Mouse (Mus musculus) spleen, postnatal 4 days (tissue): ENCODE measurements around the gene Olfr150.
"Not testable (repeated sequence)": the region's sequence is repeated elsewhere in the genome, so short reads cannot be mapped to it uniquely, and the experiment has no call there.

ENCODE experiments used
- DNase-seq, 2 experiments: peaks; one replicate each; pipeline ENCODE4 v3.0.0; 2022; ENCODE audit warnings: low spot score in 2 of 2

Gene Olfr150

DNA sequence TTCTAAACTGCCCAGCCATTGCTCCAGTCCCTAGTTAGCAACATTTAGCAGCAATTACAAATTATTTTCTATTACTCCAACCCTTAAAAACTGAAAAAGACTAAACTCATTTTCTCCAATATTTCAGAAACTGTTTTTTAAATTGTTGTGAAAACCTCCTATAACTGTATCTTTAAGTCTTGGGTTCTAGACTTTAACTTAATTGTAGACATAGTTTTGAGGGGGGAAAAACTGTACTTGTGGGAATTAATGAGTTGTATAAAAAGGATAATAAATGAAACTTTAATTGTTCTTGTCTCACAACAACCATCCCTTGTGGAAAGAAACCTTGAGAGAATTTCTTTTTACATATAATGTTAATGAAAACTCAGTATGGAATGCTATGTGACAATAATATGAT lies at the start of gene Olfr150:
Olfr150 (plus strand) TSS at position 301 of the 400 bp plus-strand sequence.
- no peak for DNase-seq

DNA sequence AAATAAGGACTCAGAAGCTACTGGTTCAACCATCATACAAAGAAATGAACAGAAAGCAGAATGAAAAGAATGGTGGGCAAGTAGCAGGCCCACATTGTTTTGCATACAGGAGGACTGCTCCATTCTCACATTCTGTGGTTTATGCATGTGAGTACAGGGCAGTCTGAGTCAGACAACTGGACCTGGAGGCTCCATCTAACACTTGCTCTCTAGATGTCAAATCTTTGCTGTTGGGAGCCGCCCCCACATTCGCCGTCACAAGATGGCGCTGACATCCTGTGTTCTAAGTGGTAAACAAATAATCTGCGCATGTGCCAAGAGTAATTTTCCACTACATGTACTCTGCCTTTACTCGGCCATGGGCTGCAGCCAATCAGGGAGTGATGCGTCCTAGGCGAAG lies 29.7 kb upstream of the Olfr150 start:
- not testable (repeated sequence) for DNase-seq

DNA sequence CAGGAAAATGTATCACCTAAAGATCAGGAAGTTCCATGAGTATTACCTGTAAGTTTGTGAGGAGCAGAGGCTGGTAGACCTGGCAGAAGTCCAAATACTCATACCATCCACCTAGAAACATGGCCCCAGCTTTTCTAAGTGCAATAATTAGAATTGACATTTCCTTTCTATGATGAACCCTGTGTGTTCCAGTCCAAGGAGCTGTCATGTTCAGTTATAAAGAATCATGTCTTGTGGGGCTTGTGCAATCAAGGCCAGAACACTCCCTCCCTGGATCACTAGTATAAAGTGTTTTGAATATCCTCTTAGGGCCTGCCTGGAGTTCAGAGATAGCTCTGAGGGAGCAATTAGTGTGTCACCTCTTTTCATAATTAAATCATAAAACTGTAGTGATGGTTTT lies 23.8 kb upstream of the Olfr150 start, which contains the start of gene Olfr149:
Olfr149 (minus strand) TSS at position 101 of the 400 bp plus-strand sequence.
- DNase-seq: no peak

DNA sequence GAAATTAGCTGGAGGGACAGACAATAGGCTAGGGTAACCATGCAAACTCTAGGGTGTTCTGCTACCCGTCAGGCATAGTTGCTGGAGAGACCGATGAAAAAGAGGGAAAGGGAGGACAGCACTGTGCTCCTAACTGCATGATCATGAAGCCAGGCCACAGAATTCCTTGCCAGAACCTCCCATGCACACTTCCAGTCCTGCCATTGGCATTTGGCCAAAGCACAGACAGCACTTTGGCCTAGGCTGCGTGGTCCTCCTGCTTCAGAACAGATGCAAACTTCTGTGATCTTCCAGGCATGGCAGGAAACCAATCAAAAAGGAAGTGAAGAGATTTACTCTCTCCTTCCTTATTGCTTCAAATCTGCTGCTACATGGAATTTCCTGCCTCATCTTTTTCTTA lies 21.8 kb upstream of the Olfr150 start:
- DNase-seq: no peak

DNA sequence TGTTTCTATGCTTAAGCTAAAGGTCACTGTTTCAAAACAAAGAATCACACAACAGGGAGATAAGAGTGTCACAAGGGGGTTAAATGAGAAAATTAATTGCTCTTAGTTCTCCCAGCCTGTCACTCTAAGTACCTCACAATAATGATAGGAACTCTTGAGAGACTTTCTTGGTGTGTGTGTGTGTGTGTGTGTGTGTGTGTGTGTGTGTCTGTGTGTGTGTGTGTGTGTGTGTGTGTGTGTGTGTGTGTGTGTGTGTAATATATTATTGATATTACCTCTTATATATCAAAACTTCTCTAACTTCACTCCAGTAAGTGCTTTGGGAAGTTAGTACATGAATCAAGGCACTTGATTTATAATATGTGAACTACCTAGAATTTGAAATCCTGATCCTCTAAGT lies 19.7 kb upstream of the Olfr150 start, which contains the start of gene Olfr965:
Olfr965 (plus strand) TSS at position 301 of the 400 bp plus-strand sequence.
- DNase-seq: no peak

DNA sequence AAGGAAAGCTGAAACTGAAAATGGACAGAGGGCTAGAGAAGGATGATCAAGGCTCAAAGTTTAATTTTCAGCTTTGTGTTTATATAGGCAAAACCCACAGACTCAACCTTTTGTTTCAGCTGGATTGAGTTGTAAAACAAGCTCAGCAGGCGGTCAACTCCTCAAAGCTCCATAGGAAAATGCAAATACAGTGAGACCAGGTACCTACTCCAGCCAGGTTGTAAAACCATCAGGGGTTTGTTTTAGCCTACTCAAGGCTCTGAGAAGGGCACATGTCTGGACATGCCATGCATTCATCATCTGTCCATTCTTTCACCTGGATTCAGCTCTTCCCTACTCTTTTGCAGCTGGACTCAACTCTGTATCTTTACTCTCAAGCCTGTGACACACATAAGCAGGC lies 10.0 kb downstream of the Olfr150 start:
- DNase-seq: no peak

DNA sequence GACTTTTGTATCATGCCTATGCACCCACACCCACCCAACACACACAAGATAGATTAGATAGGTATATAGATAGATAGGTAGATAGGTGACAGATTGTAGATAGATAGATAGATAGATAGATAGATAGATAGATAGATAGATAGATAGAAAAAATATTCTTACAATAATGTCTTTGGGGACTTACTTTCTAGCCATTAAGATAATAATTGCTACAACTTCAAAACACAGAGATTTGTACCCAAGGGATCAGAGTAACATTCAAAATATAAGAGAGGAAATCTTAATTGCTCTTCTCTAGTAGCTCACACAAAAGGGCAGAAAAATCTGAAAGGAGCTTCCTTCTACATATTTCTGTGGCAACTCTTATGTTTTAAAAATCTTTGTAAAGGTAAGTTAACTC lies 15.2 kb downstream of the Olfr150 start, which contains the start of gene Olfr967:
Olfr967 (plus strand) TSS at position 301 of the 400 bp plus-strand sequence.
- DNase-seq: no peak

DNA sequence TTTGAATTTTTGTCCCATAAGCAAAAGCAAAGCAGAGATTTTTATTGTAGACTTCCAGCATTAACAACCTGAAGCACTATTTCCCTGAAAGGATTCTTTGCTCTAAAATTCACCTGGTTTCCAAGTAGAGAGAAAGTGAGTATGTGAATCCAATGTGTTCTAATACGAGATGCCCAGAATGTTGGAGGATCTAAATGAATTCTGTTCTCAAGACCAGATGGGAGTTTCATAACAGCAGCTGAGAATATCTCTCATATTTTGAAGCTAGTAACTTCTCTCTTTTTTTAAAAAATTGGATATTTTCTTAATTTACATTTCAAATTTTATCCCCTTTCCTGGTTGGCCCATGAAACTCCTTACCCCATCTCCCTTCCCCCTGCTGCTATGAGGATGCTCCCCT lies 15.7 kb downstream of the Olfr150 start:
- no peak for DNase-seq

DNA sequence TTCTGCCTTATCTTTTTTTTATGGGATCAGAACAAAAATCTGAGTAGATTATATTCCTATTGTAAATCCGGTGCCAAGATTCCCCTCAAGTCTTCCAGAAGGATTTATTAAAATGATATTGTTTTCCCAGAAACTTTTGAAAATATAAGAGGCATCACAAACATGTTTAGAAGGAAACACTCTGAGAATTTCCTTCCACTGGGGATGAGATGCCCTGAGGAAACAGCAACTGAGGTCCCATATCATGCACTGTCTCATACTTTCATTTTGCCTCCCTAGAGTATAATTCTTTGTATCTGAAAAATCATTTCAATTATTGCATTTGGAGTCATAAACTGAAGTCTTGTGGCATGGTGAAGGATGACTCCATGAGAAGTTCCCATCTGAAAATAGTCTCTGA lies 52.4 kb downstream of the Olfr150 start, which contains the start of gene Olfr968:
Olfr968 (minus strand) TSS at position 101 of the 400 bp plus-strand sequence.
- DNase-seq: no peak
